Mouse (Mus musculus): ENCODE measurements at regions not wholly inside any gene's neighbourhood (a gene's known extent, or its start where the extent isn't known, plus 50 kb on each side); places are given as distances from the start of the nearest gene placed in this dataset.

DNA sequence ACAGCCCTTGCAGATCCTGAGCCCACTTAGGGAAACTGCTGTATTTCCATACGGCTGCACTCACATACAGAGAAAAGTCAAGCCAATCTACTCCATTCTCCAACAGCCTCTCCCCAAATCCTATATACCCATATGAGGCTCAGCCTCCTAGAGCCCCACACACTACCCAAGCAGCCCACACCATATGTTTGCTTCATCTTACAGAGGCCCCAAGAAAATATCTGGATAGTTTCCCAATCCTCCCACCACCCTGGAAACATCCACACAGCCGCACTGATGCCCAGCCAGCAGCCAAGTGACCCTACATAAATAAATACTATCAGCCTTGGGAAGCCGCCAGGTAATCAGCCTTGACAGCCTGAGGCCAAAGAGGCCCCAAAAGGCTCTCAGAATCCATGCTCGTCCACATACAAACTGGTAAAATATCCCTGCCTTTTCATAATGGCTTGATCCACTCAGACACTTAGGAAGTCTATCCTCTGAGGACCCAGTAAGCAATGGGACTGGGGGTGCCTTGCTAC, 153.1 kb upstream of the Fam78b start:
- 68% methylated on average over 4 of the region's 4 CpGs for WGBS
- no peak overlapping the region for H3K4me3 ChIP-seq (replicated peaks)
- H3K4me1 ChIP-seq = peaks cover 7% of the 10 kb centered on the region
- ATAC-seq (ENCODE audit: low FRiP score) = no peak
- no peak overlapping the region for H3K4me2 ChIP-seq
- no peaks in the 10 kb centered on the region for H3K36me3 ChIP-seq
- H3K27ac ChIP-seq (replicated peaks) = no peak overlapping the region
- no peak overlapping the region for H3K9ac ChIP-seq (replicated peaks)
- no peaks in the 10 kb centered on the region for H3K9me3 ChIP-seq (replicated peaks)
- no peaks in the 10 kb centered on the region for H3K27me3 ChIP-seq (replicated peaks)

DNA sequence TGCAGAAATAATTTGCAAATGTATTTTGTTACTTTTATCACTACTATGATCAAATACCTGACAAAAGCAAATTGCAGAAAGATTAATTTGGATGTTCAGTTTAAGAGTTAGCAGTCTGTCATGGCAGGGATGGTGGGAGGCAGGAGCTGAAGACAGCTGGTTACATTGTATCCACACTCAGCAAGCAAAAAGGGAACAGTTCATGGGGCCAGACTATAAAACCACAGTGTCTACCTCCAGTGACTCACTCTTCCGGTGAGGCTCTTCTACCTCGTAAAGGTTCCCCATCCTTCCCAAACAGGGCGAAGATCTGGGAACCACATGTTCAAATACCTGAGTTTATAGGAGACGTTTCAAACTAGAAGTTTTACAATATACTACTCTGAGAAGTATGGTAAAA, 145.2 kb upstream of the Fam78b start:
- 86% methylated on average over 4 of the region's 4 CpGs for WGBS
- Histone ChIP-seq H3K4me1 (no peaks in the 10 kb centered on the region), H3K27me3 (replicated peaks) (no peaks in the 10 kb centered on the region), H3K4me2 (no peak overlapping the region), H3K9me3 (replicated peaks) (no peaks in the 10 kb centered on the region), H3K27ac (replicated peaks) (no peak overlapping the region), H3K36me3 (no peaks in the 10 kb centered on the region), H3K4me3 (replicated peaks) (no peak overlapping the region), H3K9ac (replicated peaks) (no peak overlapping the region)
- ATAC-seq (ENCODE audit: low FRiP score) = no peak

DNA sequence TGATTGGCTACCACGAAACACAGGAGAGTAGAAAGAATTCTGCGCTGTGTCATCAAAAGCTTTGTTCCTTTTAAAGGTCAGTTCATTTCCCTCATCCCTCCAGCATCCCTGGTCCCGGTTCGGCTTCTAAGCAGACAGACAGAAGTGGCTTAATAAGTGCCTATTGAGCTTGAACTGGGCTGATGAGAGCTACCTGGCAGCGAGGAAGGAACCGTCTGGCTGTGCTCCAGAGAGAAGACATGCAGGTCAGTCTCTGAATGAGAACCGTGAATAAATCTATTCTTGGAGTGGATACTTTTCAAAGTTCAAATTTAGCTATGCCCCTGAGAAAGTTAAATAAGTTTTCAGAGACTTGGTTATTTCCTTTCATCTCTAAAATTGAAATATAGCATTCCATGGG, 135.0 kb upstream of the Fam78b start:
- no peaks in the 10 kb centered on the region for H3K4me1 ChIP-seq
- no peaks in the 10 kb centered on the region for H3K27me3 ChIP-seq (replicated peaks)
- no peaks in the 10 kb centered on the region for H3K9me3 ChIP-seq (replicated peaks)
- ATAC-seq (ENCODE audit: low FRiP score) = no peak
- WGBS = 76% methylated on average over 7 of the region's 7 CpGs
- no peak overlapping the region for H3K4me3 ChIP-seq (replicated peaks)
- H3K4me2 ChIP-seq = no peak overlapping the region
- no peak overlapping the region for H3K9ac ChIP-seq (replicated peaks)
- H3K27ac ChIP-seq (replicated peaks) = no peak overlapping the region
- no peaks in the 10 kb centered on the region for H3K36me3 ChIP-seq

DNA sequence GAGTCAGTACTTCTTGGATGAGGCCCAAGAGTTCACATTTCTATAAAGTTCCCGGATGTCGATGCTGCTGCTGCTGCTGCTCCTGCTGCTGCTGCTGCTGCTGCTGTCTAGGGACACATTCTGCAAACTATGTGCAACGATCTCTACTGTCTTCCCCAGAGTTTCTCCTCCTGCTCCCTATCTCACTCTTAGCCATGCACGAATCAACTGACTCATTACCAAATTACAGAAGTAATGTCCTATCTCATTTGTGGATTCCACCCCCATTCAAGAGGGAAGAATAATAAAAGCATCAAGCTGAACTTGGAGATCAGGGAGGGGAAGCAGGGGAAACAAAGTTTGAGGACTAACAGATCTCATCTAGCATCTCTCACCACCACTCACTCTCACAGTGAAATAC, 130.0 kb upstream of the Fam78b start:
- Histone ChIP-seq H3K9me3 (replicated peaks) (no peaks in the 10 kb centered on the region), H3K4me3 (replicated peaks) (no peak overlapping the region), H3K27ac (replicated peaks) (no peak overlapping the region), H3K4me1 (no peaks in the 10 kb centered on the region), H3K36me3 (no peaks in the 10 kb centered on the region), H3K27me3 (replicated peaks) (no peaks in the 10 kb centered on the region), H3K9ac (replicated peaks) (no peak overlapping the region), H3K4me2 (no peak overlapping the region)
- WGBS = 45% methylated on average over 4 of the region's 4 CpGs
- ATAC-seq (ENCODE audit: low FRiP score) = no peak

DNA sequence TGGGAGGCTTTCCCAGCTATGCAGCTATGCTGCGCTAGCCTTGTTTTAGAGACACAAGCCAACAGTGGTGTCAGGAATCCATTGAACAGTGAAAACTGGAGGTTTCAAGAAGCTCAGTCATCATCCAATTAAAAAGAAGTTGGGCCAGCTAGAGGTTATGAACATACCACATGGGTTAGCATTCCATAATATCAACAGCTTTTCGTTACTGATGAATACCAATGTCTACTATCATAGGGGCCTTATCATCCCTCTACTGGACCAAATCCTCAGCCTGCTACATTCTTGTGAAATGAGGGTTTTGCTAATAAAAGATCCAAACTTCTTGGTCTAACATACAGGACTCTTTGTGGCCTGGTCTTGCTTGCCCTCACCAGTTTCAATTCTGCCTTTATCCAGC, 124.8 kb upstream of the Fam78b start:
- no peak overlapping the region for H3K27ac ChIP-seq (replicated peaks)
- no peaks in the 10 kb centered on the region for H3K4me1 ChIP-seq
- WGBS = 97% methylated on average over 2 of the region's 2 CpGs
- H3K27me3 ChIP-seq (replicated peaks) = no peaks in the 10 kb centered on the region
- H3K4me3 ChIP-seq (replicated peaks) = no peak overlapping the region
- H3K36me3 ChIP-seq = no peaks in the 10 kb centered on the region
- ATAC-seq (ENCODE audit: low FRiP score) = no peak
- H3K9ac ChIP-seq (replicated peaks) = no peak overlapping the region
- H3K9me3 ChIP-seq (replicated peaks) = no peaks in the 10 kb centered on the region
- no peak overlapping the region for H3K4me2 ChIP-seq

DNA sequence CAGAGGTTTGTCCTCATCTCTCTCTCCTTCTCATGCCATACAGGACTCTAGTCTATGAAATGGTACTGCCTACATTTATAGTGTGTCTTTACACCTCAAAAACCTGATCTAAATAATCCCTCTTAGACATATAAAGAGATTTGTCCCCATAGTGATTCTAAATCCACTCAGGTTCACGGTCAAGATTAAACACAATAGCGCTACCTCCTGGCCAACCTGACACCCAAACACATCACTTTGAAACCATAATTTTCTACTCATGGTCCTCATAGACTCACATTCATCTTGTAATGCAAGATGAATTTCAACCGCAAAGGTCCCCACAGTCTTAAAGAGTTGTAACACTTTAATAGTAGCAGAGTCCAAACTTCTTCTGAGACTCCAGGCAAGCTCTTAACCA, 118.0 kb upstream of the Fam78b start:
- Histone ChIP-seq H3K9ac (replicated peaks) (no peak overlapping the region), H3K27me3 (replicated peaks) (no peaks in the 10 kb centered on the region), H3K4me3 (replicated peaks) (no peak overlapping the region), H3K4me2 (no peak overlapping the region), H3K9me3 (replicated peaks) (no peaks in the 10 kb centered on the region), H3K4me1 (no peaks in the 10 kb centered on the region), H3K27ac (replicated peaks) (no peak overlapping the region), H3K36me3 (no peaks in the 10 kb centered on the region)
- WGBS = 95% methylated on average over 3 of the region's 3 CpGs
- no peak for ATAC-seq (ENCODE audit: low FRiP score)

DNA sequence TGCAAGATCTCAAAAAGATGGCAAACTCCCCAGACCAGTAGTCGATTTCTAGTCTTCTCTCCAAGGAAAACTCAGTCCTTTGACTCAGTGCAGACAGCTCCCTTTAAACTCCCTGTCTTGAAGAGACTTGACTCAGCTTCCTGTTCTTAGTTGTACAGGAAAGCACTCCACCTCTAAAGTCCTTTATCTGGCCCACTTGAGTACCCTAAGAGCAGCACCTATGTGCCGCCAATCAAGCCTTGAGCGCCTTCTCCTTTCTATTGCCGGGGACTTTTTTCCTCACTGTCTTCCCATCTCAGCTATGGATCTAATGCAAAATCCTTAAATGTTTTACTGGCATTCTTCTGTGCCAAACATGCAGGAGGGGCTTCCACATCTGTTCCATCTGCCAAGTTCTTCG, 105.3 kb upstream of the Fam78b start:
- Histone ChIP-seq H3K36me3 (no peaks in the 10 kb centered on the region), H3K4me3 (replicated peaks) (no peak overlapping the region), H3K27me3 (replicated peaks) (no peaks in the 10 kb centered on the region), H3K27ac (replicated peaks) (no peak overlapping the region), H3K4me2 (no peak overlapping the region), H3K9ac (replicated peaks) (no peak overlapping the region), H3K4me1 (peaks cover 17% of the 10 kb centered on the region), H3K9me3 (replicated peaks) (no peaks in the 10 kb centered on the region)
- no peak for ATAC-seq (ENCODE audit: low FRiP score)
- WGBS = 93% methylated on average over 5 of the region's 5 CpGs

DNA sequence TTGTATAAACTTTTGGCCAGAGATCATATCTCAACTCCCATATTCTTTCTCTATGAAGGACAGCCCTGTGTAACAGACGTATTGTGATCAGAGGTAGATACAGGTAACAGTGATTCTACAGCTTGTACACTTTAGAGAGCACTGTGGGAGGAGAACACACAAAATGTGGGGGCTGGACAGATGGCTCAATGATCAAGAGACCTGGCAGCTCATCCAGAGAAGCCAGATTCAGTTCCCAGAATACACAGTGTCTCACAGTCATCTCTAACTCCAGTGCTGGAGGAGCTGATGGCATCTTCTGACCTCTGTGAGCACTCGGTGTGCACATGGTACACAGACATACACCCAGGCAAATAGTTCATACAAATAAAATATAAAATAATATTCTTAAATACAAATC, 102.5 kb upstream of the Fam78b start:
- Histone ChIP-seq H3K4me3 (replicated peaks) (no peak overlapping the region), H3K9me3 (replicated peaks) (no peaks in the 10 kb centered on the region)
- 92% methylated on average over 2 of the region's 2 CpGs for WGBS

DNA sequence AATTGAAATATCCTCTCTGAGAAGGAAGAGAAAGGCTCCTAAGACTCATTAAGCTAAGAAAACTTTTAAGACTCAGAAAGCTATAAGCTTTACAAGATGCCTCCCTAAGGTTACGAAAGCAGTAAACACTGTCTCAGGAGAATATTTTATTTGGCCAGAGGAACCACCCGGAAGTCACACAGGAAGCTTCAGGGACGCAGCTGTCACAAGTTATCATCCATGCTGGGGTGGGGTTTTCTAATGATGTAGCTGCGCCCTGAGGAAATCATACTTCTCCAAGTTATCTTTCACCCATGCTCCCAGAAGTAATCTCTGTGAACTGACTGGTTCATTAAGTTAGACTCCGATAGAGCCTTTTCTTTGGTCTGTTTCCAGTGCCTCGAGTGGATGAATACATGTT, 102.0 kb upstream of the Fam78b start:
- WGBS = 68% methylated on average over 6 of the region's 6 CpGs
- Histone ChIP-seq H3K9me3 (replicated peaks) (no peaks in the 10 kb centered on the region), H3K4me2 (no peak overlapping the region), H3K27ac (replicated peaks) (no peak overlapping the region), H3K4me3 (replicated peaks) (no peak overlapping the region), H3K27me3 (replicated peaks) (no peaks in the 10 kb centered on the region), H3K36me3 (no peaks in the 10 kb centered on the region), H3K4me1 (peaks cover 17% of the 10 kb centered on the region), H3K9ac (replicated peaks) (no peak overlapping the region)
- ATAC-seq (ENCODE audit: low FRiP score) = no peak

More for the DNA sequence above, 102.5 kb upstream of the Fam78b start:
- no peak overlapping the region for H3K4me2 ChIP-seq
- no peak for ATAC-seq (ENCODE audit: low FRiP score)
- H3K36me3 ChIP-seq = no peaks in the 10 kb centered on the region
- H3K27me3 ChIP-seq (replicated peaks) = no peaks in the 10 kb centered on the region
- peaks cover 17% of the 10 kb centered on the region for H3K4me1 ChIP-seq
- H3K9ac ChIP-seq (replicated peaks) = no peak overlapping the region
- no peak overlapping the region for H3K27ac ChIP-seq (replicated peaks)

DNA sequence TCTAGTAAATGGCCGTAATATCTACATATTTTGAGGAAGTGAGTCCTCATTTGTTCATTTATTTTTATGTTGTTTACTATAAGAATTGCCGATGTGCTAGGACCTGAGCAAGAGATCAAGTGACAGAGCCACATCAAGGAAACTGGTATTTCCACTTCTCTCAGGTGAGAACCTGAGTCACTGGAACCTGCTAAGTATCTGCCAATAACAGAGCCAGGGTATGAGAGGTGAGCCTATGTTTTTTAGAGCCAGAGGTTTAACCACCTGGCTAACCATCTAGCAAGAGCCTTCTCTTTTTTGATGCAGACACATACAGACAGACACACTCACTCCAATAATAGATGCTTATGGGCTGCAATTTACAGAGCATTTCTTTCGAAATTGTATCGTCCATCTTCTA, 101.2 kb upstream of the Fam78b start:
- Histone ChIP-seq H3K27ac (replicated peaks) (0 out of 2 replicates have a peak overlapping the region, but pooled peaks have one; percentile 45), H3K4me1 (peaks cover 17% of the 10 kb centered on the region), H3K36me3 (no peaks in the 10 kb centered on the region), H3K27me3 (replicated peaks) (no peaks in the 10 kb centered on the region), H3K9me3 (replicated peaks) (no peaks in the 10 kb centered on the region), H3K9ac (replicated peaks) (no peak overlapping the region), H3K4me3 (replicated peaks) (no peak overlapping the region), H3K4me2 (no peak overlapping the region)
- ATAC-seq (ENCODE audit: low FRiP score) = no peak
- 61% methylated on average over 4 of the region's 4 CpGs for WGBS

DNA sequence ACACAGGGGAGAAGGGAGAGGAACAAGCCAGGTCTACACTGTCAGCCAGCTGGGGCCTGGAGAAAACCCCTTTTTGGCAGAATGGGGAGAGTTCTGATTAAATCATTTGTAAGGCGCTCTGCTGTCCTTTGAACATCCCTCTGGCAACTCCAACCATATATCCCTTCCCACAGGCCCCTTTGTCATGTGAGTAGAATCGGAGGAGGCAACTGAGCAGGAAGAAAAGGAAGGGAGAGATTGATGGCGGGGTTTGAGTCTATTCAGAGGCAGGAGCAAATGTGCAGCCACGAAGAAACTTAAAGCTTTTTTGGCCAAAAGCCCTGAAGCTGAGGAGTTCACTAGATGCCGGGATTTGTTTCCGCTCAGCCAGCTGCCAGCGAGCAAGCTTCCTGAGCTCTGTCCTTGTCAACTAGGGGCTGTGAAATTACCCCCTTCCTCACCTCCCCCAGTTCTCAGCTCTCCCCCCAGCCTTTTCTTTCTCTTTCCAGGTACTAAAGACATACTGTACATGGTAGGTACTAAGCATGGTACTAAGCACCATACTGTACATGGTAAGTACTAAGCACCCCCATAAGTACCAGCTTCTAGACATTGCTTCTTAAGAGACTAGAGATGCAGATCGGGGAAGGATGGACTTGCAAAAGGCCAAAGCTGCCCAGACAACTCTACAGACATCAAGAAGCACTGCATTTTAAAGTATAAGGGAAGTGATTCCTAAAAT, 100.6 kb upstream of the Fam78b start:
- H3K4me2 ChIP-seq = peak overlapping the region; percentile 2; the same call in 1 of the 2 replicates
- H3K4me1 ChIP-seq = peaks cover 17% of the 10 kb centered on the region
- H3K27me3 ChIP-seq (replicated peaks) = no peaks in the 10 kb centered on the region
- peak; percentile 84 for ATAC-seq (ENCODE audit: low FRiP score)
- H3K9ac ChIP-seq (replicated peaks) = no peak overlapping the region
- no peak overlapping the region for H3K4me3 ChIP-seq (replicated peaks)
- WGBS = 16% methylated on average over 8 of the region's 8 CpGs
- H3K9me3 ChIP-seq (replicated peaks) = no peaks in the 10 kb centered on the region
- H3K27ac ChIP-seq (replicated peaks) = 0 out of 2 replicates have a peak overlapping the region, but pooled peaks have one; percentile 45
- H3K36me3 ChIP-seq = no peaks in the 10 kb centered on the region

DNA sequence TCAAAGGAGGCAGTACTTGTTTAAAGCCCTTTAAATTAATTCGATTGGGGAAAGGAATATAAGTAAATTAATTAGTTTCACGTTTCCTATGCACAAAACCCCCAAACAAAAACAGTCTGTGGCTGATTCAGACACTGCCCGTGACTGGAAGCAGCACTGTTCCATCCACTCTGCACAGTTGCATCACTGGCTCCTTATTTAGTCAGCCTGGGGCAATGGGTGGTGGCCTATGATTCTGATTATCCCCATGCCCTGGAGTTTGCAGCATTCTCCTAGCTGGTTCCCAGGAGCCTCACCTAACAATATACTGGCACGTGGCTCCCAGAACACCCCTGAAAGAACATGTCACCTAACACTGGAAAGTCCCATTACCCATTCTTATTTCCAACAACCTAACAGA, 99.6 kb upstream of the Fam78b start:
- Histone ChIP-seq H3K4me2 (no peak overlapping the region), H3K27me3 (replicated peaks) (no peaks in the 10 kb centered on the region), H3K4me3 (replicated peaks) (no peak overlapping the region), H3K9me3 (replicated peaks) (no peaks in the 10 kb centered on the region), H3K27ac (replicated peaks) (no peak overlapping the region), H3K9ac (replicated peaks) (no peak overlapping the region), H3K36me3 (no peaks in the 10 kb centered on the region), H3K4me1 (peaks cover 17% of the 10 kb centered on the region)
- 46% methylated on average over 4 of the region's 4 CpGs for WGBS
- no peak for ATAC-seq (ENCODE audit: low FRiP score)
